Mouse (Mus musculus) forebrain, embryonic 16.5 days (tissue): ENCODE measurements at regions not wholly inside any gene's neighbourhood (a gene's known extent, or its start where the extent isn't known, plus 50 kb on each side); places are given as distances from the start of the nearest gene placed in this dataset.

Source experiments
- ATAC-seq: fragments of 200-750 bp; cut with Nextera tagmentation; 2 replicates; pipeline ENCODE4 v1.8.0; 2017; ENCODE audit warnings: mild to moderate bottlenecking, moderate library complexity
- H3K27ac ChIP-seq: fragments of 300-500 bp; sonication (generic); 2 replicates; pipeline ENCODE4 v1.5.1; 2014; ENCODE audit warnings: low read length, control low read depth
- H3K27me3 ChIP-seq: fragments of 300-500 bp; sonication (generic); replicated peaks from 2 replicates; pipeline ENCODE4 v1.6.1; 2014; ENCODE audit warnings: low read length; ENCODE audit not compliant: control insufficient read depth, insufficient read depth
- H3K36me3 ChIP-seq: fragments of 300-500 bp; sonication (generic); 2 replicates; pipeline ENCODE4 v1.6.1; 2014; ENCODE audit not compliant: control insufficient read depth, insufficient read depth
- H3K4me1 ChIP-seq: fragments of 300-500 bp; sonication (generic); replicated peaks from 2 replicates; pipeline ENCODE4 v1.6.1; 2014; ENCODE audit warnings: low read length; ENCODE audit not compliant: control insufficient read depth, insufficient read depth
- H3K4me2 ChIP-seq: fragments of 300-500 bp; sonication (generic); 2 replicates; pipeline ENCODE4 v1.6.1; 2014; ENCODE audit warnings: mild to moderate bottlenecking, low read length, control low read depth
- H3K4me3 ChIP-seq: fragments of 300-500 bp; sonication (generic); replicated peaks from 2 replicates; pipeline ENCODE4 v1.5.1; 2014; ENCODE audit warnings: mild to moderate bottlenecking, low read length, control low read depth
- H3K9ac ChIP-seq: fragments of 300-500 bp; sonication (generic); replicated peaks from 2 replicates; pipeline ENCODE4 v1.6.1; 2014; ENCODE audit warnings: low read depth, low read length, control low read depth
- H3K9me3 ChIP-seq: fragments of 300-500 bp; sonication (generic); 2 replicates; pipeline ENCODE4 v1.6.1; 2016; ENCODE audit warnings: low read length; ENCODE audit not compliant: control insufficient read depth
- WGBS: fragments of 180-500 bp; shearing (Covaris S2); extraction: QIAGEN DNeasy Blood & Tissue Kit; methylation state at CpG from one replicate; pipeline ENCODE4 v1.1.7; 2014; 5-methylcytosine and 5-hydroxymethylcytosine counted together

DNA sequence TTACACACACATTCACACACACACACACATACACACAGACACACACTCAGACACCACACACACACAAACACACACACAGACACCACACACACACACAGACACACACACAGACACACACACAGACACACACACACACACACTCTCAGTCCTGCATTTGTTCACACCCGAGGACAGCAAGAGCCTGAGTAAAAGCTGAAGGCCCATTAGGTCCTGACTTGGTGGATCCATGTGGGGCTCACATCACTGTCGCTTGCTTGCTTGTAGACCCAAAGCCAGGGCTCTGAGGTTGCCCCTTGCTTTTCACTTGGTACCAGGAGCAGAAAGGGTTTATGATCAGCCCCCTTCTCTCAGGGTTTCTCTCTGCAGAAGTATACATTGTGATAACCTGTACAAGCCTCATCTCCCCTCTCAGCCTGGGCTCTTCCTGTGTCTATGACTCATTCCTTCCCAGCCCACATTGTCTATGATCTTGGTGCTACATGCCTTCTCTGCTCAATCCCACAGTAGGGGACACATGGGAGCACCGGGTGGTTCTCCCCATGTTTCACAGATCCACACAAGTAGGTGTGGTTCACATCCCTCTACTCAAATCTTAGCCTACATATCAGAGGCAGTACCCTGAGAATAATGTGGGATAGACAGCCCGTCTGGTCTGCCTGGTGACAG lies 378.8 kb downstream of the Fam19a5 start:
- H3K9ac ChIP-seq = no peak overlapping the region

DNA sequence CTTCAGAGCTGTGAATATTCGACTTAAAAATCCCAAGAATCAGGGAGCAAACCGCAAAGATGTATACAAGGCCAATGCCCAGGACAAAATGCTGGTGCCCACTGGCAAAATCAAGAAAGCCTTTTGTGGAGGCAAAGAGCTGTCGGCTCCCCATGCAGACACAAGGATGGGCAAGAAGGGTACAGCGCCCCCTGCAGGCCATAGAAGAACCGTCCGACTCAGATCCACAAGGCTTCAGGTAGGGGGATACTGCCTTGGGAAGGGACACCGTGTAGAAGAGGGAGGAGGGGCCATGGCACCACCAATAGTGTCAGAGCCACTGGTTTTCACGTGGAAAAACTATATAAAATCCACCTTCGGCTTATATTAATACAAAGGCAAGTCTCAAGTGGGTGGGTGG lies 379.8 kb downstream of the Fam19a5 start:
- 42% methylated on average over 9 of the region's 9 CpGs for WGBS

More for the DNA sequence above, 378.8 kb downstream of the Fam19a5 start:
- Histone ChIP-seq H3K4me3 (no peak overlapping the region), H3K9me3 (no peaks in the 10 kb centered on the region), H3K36me3 (no peaks in the 10 kb centered on the region), H3K4me2 (no peak overlapping the region), H3K27ac (no peak overlapping the region), H3K4me1 (peaks cover 4% of the 10 kb centered on the region; the same call in 1 of the 2 replicates), H3K27me3 (no peaks in the 10 kb centered on the region)
- 80% methylated on average over 4 of the region's 4 CpGs for WGBS
- no peak for ATAC-seq

DNA sequence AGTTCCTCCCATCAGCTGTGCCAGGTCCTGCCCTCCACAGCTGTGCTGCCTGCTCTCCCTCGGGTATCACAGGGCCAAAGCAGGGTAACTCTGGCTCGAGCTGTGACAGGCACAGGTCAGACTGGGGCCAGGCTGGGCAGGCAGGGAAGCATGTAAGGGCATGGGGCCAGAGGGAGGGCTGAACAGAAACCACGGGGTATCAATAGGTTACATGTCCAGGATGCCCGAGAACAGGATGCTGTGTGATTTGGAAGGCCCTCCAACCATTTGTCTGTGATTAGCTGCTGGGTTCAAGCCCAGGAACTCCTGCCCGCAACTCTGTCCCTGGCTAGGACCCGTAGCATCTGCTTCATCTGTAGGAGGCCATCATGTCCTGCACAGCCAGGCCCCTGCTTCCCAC lies 391.9 kb downstream of the Fam19a5 start:
- Histone ChIP-seq H3K4me1 (no peaks in the 10 kb centered on the region; the same call in 1 of the 2 replicates), H3K9me3 (no peaks in the 10 kb centered on the region), H3K27ac (no peak overlapping the region), H3K36me3 (no peaks in the 10 kb centered on the region), H3K4me3 (no peak overlapping the region), H3K9ac (no peak overlapping the region), H3K27me3 (no peaks in the 10 kb centered on the region), H3K4me2 (no peak overlapping the region)
- ATAC-seq = no peak
- 80% methylated on average over 6 of the region's 6 CpGs for WGBS

More for the DNA sequence above, 379.8 kb downstream of the Fam19a5 start:
- Histone ChIP-seq H3K36me3 (no peaks in the 10 kb centered on the region), H3K9me3 (no peaks in the 10 kb centered on the region), H3K27me3 (no peaks in the 10 kb centered on the region), H3K9ac (no peak overlapping the region), H3K4me3 (no peak overlapping the region), H3K27ac (no peak overlapping the region), H3K4me1 (peaks cover 4% of the 10 kb centered on the region; the same call in 1 of the 2 replicates), H3K4me2 (no peak overlapping the region)
- ATAC-seq = no peak

DNA sequence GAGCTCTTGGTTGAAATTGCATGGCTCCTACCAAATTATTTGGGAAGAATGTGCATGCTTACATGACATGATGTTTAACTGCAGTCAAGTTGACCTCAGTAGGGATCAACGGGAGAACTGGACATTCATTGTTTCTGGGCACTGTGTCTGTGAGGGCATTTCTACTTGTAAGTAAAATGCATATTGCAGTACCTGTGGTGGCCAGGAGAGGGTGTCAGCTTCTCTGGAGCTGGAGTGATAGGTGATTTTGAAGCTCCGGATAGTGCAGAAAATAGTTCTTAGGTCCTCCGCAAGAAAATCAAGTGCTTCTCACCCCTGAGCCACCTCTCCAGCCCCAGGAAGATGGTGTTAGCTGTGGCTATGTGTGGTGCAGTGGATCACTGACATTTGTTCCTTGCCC lies 396.7 kb downstream of the Fam19a5 start:
- no peak overlapping the region for H3K9ac ChIP-seq
- no peak overlapping the region for H3K4me3 ChIP-seq
- no peaks in the 10 kb centered on the region for H3K36me3 ChIP-seq
- H3K9me3 ChIP-seq = no peaks in the 10 kb centered on the region
- no peak overlapping the region for H3K27ac ChIP-seq
- no peaks in the 10 kb centered on the region for H3K4me1 ChIP-seq
- ATAC-seq = no peak
- WGBS = 53% methylated on average over 3 of the region's 3 CpGs
- no peak overlapping the region for H3K4me2 ChIP-seq
- no peaks in the 10 kb centered on the region for H3K27me3 ChIP-seq

DNA sequence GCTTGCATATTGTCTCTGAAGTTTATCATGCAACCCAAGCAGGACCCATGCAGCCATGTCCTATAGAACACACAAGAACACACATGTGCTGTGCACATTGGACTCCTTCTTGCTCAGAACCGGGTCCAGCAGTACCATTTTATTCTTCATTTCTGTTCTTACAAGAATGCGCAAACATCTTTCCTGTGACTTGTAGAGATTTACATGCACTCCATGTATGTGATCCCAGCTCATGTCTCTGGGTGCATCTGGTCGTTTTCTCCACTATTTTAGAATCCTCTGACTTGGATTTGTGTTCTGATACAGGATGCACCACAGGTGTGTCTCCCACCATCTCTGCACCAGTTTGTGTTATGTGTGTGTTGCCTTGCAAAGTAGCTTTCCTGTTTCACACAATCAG lies 408.4 kb downstream of the Fam19a5 start:
- no peak for ATAC-seq
- Histone ChIP-seq H3K4me3 (no peak overlapping the region), H3K9ac (no peak overlapping the region), H3K9me3 (no peaks in the 10 kb centered on the region), H3K27me3 (no peaks in the 10 kb centered on the region), H3K4me1 (no peaks in the 10 kb centered on the region), H3K27ac (no peak overlapping the region), H3K4me2 (no peak overlapping the region), H3K36me3 (no peaks in the 10 kb centered on the region)
- WGBS = 75% methylated on average over 3 of the region's 3 CpGs

DNA sequence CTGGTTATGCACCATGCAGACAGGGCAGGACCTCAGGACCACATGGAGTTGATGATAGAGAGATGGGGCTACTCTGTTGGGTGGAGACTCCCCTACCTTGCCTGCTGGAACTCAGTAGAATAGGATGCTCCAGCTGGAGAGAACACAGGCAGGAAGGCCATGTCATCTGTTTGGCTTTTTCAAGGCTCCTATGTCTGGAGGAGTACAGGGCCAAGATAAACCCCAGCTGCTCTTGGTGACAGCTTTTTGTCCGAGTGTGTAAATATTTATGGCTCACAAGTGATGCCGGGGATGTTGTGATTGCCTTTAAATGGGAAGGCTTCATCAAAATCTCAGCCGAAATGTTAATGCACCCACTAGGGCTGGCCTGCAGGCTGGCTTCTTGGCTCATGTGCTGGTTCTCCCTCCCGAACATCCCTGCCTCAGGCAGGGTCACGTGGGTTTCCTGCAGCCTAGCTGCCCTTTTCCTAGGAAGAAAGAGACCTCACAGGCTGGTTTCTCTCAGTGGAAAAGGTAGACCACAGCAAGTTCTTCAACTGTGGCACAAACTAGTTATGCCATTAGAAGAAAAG lies 411.7 kb downstream of the Fam19a5 start:
- H3K9me3 ChIP-seq = no peaks in the 10 kb centered on the region
- no peaks in the 10 kb centered on the region for H3K4me1 ChIP-seq
- no peak overlapping the region for H3K27ac ChIP-seq
- H3K4me2 ChIP-seq = no peak overlapping the region
- H3K27me3 ChIP-seq = no peaks in the 10 kb centered on the region
- no peaks in the 10 kb centered on the region for H3K36me3 ChIP-seq
- H3K9ac ChIP-seq = no peak overlapping the region
- no peak for ATAC-seq
- no peak overlapping the region for H3K4me3 ChIP-seq
- WGBS = 70% methylated on average over 5 of the region's 5 CpGs

DNA sequence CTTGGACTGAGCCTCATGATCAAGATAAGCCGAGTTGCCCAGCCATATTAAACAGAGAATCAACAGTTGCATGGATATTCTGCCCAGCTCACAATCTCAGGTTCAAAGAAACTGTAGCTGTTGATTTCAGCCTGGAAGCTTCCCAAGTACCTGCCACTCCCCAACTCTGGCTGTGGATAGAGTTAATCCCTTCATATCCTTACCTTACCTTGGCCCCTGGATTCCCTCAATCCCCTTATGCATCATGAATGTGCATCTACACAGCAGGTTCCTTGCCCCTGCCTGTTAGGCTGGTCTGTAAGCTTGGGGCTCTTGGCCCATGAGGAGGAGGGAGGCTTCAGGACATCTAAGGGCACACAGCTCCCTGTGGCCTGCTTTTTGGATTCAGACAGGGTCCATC lies 414.8 kb downstream of the Fam19a5 start:
- H3K27ac ChIP-seq = no peak overlapping the region
- ATAC-seq = no peak
- H3K4me1 ChIP-seq = no peaks in the 10 kb centered on the region
- WGBS = 73% methylated on average over 1 of the region's 1 CpGs
- H3K4me3 ChIP-seq = no peak overlapping the region
- H3K9ac ChIP-seq = no peak overlapping the region
- H3K36me3 ChIP-seq = no peaks in the 10 kb centered on the region
- H3K4me2 ChIP-seq = no peak overlapping the region
- H3K27me3 ChIP-seq = no peaks in the 10 kb centered on the region
- no peaks in the 10 kb centered on the region for H3K9me3 ChIP-seq

DNA sequence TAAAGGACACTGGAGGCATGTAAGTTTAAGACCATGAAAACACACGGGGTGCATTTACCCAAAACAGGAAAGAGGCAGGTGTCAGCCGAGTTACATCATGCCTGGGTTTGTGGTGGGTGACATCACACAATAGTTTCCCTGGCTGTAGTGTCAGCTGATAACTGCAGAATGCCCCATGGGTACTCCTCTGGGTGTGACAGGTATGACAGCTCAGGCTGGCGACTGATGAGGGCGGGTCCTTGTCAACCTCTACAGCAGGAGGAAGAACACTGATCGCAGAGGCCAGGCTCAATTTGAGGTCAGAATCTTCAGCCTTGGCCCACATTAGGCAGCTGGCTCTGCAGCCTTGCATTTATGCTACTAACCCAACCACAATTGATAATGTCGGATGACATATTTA lies 428.5 kb downstream of the Fam19a5 start:
- ATAC-seq = no peak
- 86% methylated on average over 6 of the region's 6 CpGs for WGBS

DNA sequence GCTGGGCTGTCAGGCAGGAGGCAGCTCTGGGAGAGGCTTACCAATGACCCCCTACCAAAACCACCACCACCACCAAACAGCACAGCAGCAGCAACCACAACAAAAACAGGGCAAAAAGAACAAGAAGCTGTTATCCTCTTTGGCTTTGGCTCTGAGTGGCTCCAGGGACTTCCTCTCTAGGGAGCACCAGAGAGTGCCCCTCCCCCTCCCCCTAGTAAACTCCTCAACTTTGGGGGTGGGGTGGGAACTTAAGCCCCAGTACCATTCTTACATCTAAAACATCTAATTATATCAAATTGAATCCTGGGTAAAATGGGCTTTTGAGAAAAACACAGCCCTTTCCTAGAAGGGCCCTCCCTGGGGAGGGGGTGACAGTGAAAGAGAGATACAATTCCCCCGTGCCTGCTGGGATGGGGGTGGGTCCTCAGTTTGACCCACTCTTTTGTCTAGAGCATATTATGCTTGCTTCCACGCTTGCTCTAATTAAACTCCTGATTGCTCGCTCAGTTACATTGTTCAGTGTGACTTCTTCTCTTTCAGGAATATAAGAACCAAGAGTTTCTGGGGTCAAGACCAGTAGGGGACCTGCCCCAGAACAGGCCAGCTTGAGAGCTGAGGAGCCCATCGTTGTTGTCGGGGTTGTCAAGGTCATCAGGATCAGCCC lies 443.4 kb downstream of the Fam19a5 start:
- WGBS = 7% methylated on average over 5 of the region's 5 CpGs
- Histone ChIP-seq H3K27ac (no peak overlapping the region), H3K9me3 (no peaks in the 10 kb centered on the region), H3K4me3 (no peak overlapping the region), H3K4me2 (no peak overlapping the region), H3K9ac (no peak overlapping the region), H3K27me3 (no peaks in the 10 kb centered on the region), H3K36me3 (no peaks in the 10 kb centered on the region), H3K4me1 (peaks cover 7% of the 10 kb centered on the region)
- ATAC-seq = no peak

More for the DNA sequence above, 428.5 kb downstream of the Fam19a5 start:
- Histone ChIP-seq H3K27me3 (no peaks in the 10 kb centered on the region), H3K27ac (no peak overlapping the region), H3K9me3 (no peaks in the 10 kb centered on the region), H3K36me3 (no peaks in the 10 kb centered on the region), H3K9ac (no peak overlapping the region), H3K4me1 (no peaks in the 10 kb centered on the region), H3K4me3 (no peak overlapping the region), H3K4me2 (no peak overlapping the region)
